26 mouse cellular contexts compared by ENCODE assay signal in the genomic region with DNA sequence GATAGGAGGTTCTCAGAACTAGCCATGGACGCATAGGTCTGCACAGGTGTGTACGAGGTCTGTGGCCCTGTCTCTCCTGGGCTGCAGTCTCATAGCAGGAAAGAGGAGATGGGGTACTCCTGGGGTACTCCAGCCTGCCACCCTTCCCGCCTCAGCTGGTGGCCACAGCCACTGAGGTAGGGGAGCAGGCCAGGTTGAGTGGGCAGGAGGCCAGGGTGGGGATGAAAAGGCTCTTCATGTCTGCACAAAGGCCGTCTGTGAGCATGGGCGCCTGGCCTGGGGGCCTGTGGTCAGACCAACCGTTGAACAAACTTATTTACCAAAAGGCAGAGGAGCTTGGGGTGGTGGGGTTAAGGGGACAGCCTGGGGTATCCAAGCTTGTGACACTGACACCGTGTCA. TPM values are rescaled to one million over a fixed set of nuclear protein-coding genes. Genes with fewer than 3 reads are reported as not detected.
DNase-seq lines count a peak whose midpoint lies in the region; ATAC-seq and TF ChIP-seq lines count a peak whose summit lies in the region.
"Had no signal": no experiment of that assay in that cellular context is flagged by ENCODE, and none has a peak within 500 bp of the region (broad histone marks: within the 10 kb centered on the region; RNA-seq: fewer than 3 reads in every experiment).

No protein-coding gene starts in this region.

- no peaks in the 10 kb centered on the region for H3K36me3 ChIP-seq in intestine, postnatal 0 days (ENCODE audit: control insufficient read depth, insufficient read depth)
- no peaks in the 10 kb centered on the region for H3K36me3 ChIP-seq in intestine, embryonic 15.5 days
- no peaks in the 10 kb centered on the region for H3K36me3 ChIP-seq in liver, embryonic 16.5 days (ENCODE audit: control insufficient read depth, insufficient read depth)
- H3K36me3 ChIP-seq in limb, embryonic 14.5 days (ENCODE audit: control insufficient read depth, insufficient read depth, low read length): no peaks in the 10 kb centered on the region
- H3K36me3 ChIP-seq: embryonic facial prominence, embryonic 13.5 days; forebrain, embryonic 10.5 days; heart, embryonic 10.5 days; heart, embryonic 13.5 days; hindbrain, embryonic 15.5 days had no signal

- H3K4me3 ChIP-seq in intestine, postnatal 0 days (ENCODE audit: low read depth, low read length): no peak overlapping the region
- H3K4me3 ChIP-seq in intestine, embryonic 15.5 days (replicated peaks): no peak overlapping the region
- H3K4me3 ChIP-seq in liver, embryonic 16.5 days (ENCODE audit: low read depth, low read length): no peak overlapping the region
- H3K4me3 ChIP-seq in limb, embryonic 14.5 days (replicated peaks; ENCODE audit: low read length): no peak overlapping the region
- H3K4me3 ChIP-seq: embryonic facial prominence, embryonic 13.5 days; forebrain, embryonic 10.5 days; forebrain, embryonic 13.5 days; heart, adult 2 months; heart, embryonic 10.5 days; heart, embryonic 13.5 days; hindbrain, embryonic 15.5 days had no signal

- TF ChIP-seq CTCF in intestine, postnatal 0 days (IDR thresholded peaks at IDR 0.05; ENCODE audit: low read depth): no peak

- no peak overlapping the region for H3K27ac ChIP-seq in intestine, postnatal 0 days (ENCODE audit: low read depth, low read length)
- no peak overlapping the region for H3K27ac ChIP-seq in intestine, embryonic 15.5 days
- H3K27ac ChIP-seq in liver, embryonic 16.5 days (ENCODE audit: low read length): no peak overlapping the region
- H3K27ac ChIP-seq in limb, embryonic 14.5 days (replicated peaks; ENCODE audit: low read depth, low read length): peak overlapping the region; percentile 58; the same call in 1 of the 2 replicates
- H3K27ac ChIP-seq: forebrain, embryonic 10.5 days; forebrain, embryonic 13.5 days; heart, adult 2 months; heart, embryonic 10.5 days; heart, embryonic 13.5 days; hindbrain, embryonic 15.5 days had no signal

- no peak overlapping the region for H3K4me2 ChIP-seq in intestine, postnatal 0 days (replicated peaks; ENCODE audit: low read depth)
- no peak overlapping the region for H3K4me2 ChIP-seq in intestine, embryonic 15.5 days (replicated peaks)
- H3K4me2 ChIP-seq in liver, embryonic 16.5 days (ENCODE audit: low read depth, low read length): no peak overlapping the region
- no peak overlapping the region for H3K4me2 ChIP-seq in limb, embryonic 14.5 days (replicated peaks; ENCODE audit: low read depth, low read length, severe bottlenecking)
- H3K4me2 ChIP-seq: embryonic facial prominence, embryonic 13.5 days; forebrain, embryonic 13.5 days; heart, embryonic 13.5 days; hindbrain, embryonic 15.5 days had no signal

- H3K9ac ChIP-seq in intestine, postnatal 0 days (ENCODE audit: low read depth, low read length): no peak overlapping the region
- no peak overlapping the region for H3K9ac ChIP-seq in intestine, embryonic 15.5 days
- H3K9ac ChIP-seq in liver, embryonic 16.5 days (ENCODE audit: low read depth, low read length): no peak overlapping the region
- H3K9ac ChIP-seq in limb, embryonic 14.5 days (ENCODE audit: low read depth, low read length, severe bottlenecking): no peak overlapping the region
- H3K9ac ChIP-seq: embryonic facial prominence, embryonic 13.5 days; forebrain, embryonic 13.5 days; heart, embryonic 13.5 days; hindbrain, embryonic 15.5 days had no signal

- H3K9me3 ChIP-seq in intestine, postnatal 0 days (ENCODE audit: control insufficient read depth): no peaks in the 10 kb centered on the region
- no peaks in the 10 kb centered on the region for H3K9me3 ChIP-seq in intestine, embryonic 15.5 days
- H3K9me3 ChIP-seq in liver, embryonic 16.5 days (replicated peaks; ENCODE audit: control insufficient read depth, low read length): no peaks in the 10 kb centered on the region
- no peaks in the 10 kb centered on the region for H3K9me3 ChIP-seq in limb, embryonic 14.5 days (ENCODE audit: control insufficient read depth, low read length)
- H3K9me3 ChIP-seq: embryonic facial prominence, embryonic 13.5 days; forebrain, embryonic 10.5 days; forebrain, embryonic 13.5 days; heart, embryonic 10.5 days; heart, embryonic 13.5 days; hindbrain, embryonic 15.5 days had no signal

- ATAC-seq in intestine, postnatal 0 days: 0 out of 2 replicates have a peak, but pooled peaks have one; percentile 4
- ATAC-seq in intestine, embryonic 15.5 days: no peak
- ATAC-seq in liver, embryonic 16.5 days (ENCODE audit: low read depth): 0 out of 2 replicates have a peak, but pooled peaks have one; percentile 7
- peak; percentile 47; the same call in 1 of the 2 replicates for ATAC-seq in limb, embryonic 14.5 days (ENCODE audit: low FRiP score, low read depth)
- ATAC-seq: activated CD4-positive, CD25-positive, alpha-beta regulatory T cell, adult 4 months; CD4-positive, CD25-positive, alpha-beta regulatory T cell, adult 4 months; forebrain, embryonic 13.5 days; forebrain, embryonic 16.5 days had no signal

- no peaks in the 10 kb centered on the region for H3K27me3 ChIP-seq in intestine, postnatal 0 days (replicated peaks; ENCODE audit: control insufficient read depth, insufficient read depth, low read length)
- peaks cover 21% of the 10 kb centered on the region for H3K27me3 ChIP-seq in intestine, embryonic 15.5 days (replicated peaks)
- peaks cover 17% of the 10 kb centered on the region; the same call in 1 of the 2 replicates for H3K27me3 ChIP-seq in liver, embryonic 16.5 days (ENCODE audit: control insufficient read depth, insufficient read depth, low read depth, low read length)
- H3K27me3 ChIP-seq in limb, embryonic 14.5 days (ENCODE audit: control insufficient read depth, insufficient read depth, low read length): peaks cover 22% of the 10 kb centered on the region

- no peak for DNase-seq in liver
- peak; percentile 34 for DNase-seq in brain, adult 2 months (ENCODE audit: low read depth, low spot score)
- peak; percentile 26 for DNase-seq in limb, embryonic 14.5 days (ENCODE audit: low spot score)
- DNase-seq in cerebellum, adult 11 months: no peak
- no peak for DNase-seq in kidney, adult 9 months
- DNase-seq: adrenal gland, adult 8-10 months; adrenal gland, postnatal 25 days; cerebellum, adult 9-11 months; gastrocnemius, postnatal 10 days; gastrocnemius, postnatal 36 days had no signal

- H3K4me1 ChIP-seq in intestine, postnatal 0 days (replicated peaks; ENCODE audit: control insufficient read depth, insufficient read depth, low read length): no peaks in the 10 kb centered on the region
- peaks cover 5% of the 10 kb centered on the region; the same call in 1 of the 2 replicates for H3K4me1 ChIP-seq in intestine, embryonic 15.5 days (replicated peaks)
- H3K4me1 ChIP-seq in liver, embryonic 16.5 days (ENCODE audit: control insufficient read depth, low read depth, low read length): no peaks in the 10 kb centered on the region
- H3K4me1 ChIP-seq in limb, embryonic 14.5 days (ENCODE audit: control insufficient read depth, insufficient read depth, low read length): peaks cover 9% of the 10 kb centered on the region

- TF ChIP-seq POLR2A in limb, embryonic 14.5 days (IDR thresholded peaks at IDR 0.05; ENCODE audit: borderline replicate concordance, extremely low read depth, insufficient read depth, insufficient read length): no peak

- 73% methylated on average over 7 of the region's 7 CpGs for WGBS in intestine, postnatal 0 days
- 80% methylated on average over 7 of the region's 7 CpGs for WGBS in intestine, embryonic 15.5 days
- 62% methylated on average over 7 of the region's 7 CpGs for WGBS in liver, embryonic 16.5 days (ENCODE audit: insufficient replicate concordance)
- 74% methylated on average over 7 of the region's 7 CpGs for WGBS in limb, embryonic 14.5 days

RNA-seq across cellular contexts. Expression of gene Snorc, which starts 1.8 kb away (rescaled TPM):
- polyA plus RNA-seq in intestine, postnatal 0 days (2015; fragmentation: Nextera tagmentation; extraction: Ambion mirVana): not detected in 2 replicates
- not detected in 2 replicates for polyA plus RNA-seq in intestine, embryonic 15.5 days (2015; fragmentation: Nextera tagmentation; extraction: Ambion mirVana)
- not detected in 2 replicates for polyA plus RNA-seq in liver, embryonic 16.5 days (2015; fragmentation: Nextera tagmentation; extraction: Ambion mirVana)
- polyA plus RNA-seq in limb, embryonic 14.5 days (2012; rRNA removed): 204 and 319 TPM in 2 replicates
- 53.9 and 69.9 TPM in 2 replicates for polyA plus RNA-seq in limb, embryonic 14.5 days (2014; fragmentation: Nextera tagmentation; extraction: Ambion mirVana)
- polyA plus RNA-seq: activated CD4-positive, CD25-positive, alpha-beta regulatory T cell, adult 4 months; C2C12; CD4-positive, CD25-positive, alpha-beta regulatory T cell, adult 4 months; forebrain, embryonic 10.5 days; forebrain, embryonic 13.5 days; forebrain, embryonic 16.5 days; heart, embryonic 10.5 days; heart, embryonic 13.5 days; heart, embryonic 16.5 days; hindbrain, embryonic 11.5 days had no signal

RNA-seq across cellular contexts. Expression of gene Neu2, which starts 37.8 kb away (rescaled TPM):
- polyA plus RNA-seq in intestine, postnatal 0 days (2015; fragmentation: Nextera tagmentation; extraction: Ambion mirVana): 2.5 and 3.3 TPM in 2 replicates
- polyA plus RNA-seq in intestine, embryonic 15.5 days (2015; fragmentation: Nextera tagmentation; extraction: Ambion mirVana): 3.2 and 3.4 TPM in 2 replicates
- polyA plus RNA-seq in liver, embryonic 16.5 days (2015; fragmentation: Nextera tagmentation; extraction: Ambion mirVana): 0.65 and 0.69 TPM in 2 replicates
- 0.04 TPM in 1 of 2 replicates, not detected in the other for polyA plus RNA-seq in limb, embryonic 14.5 days (2012; rRNA removed)
- not detected in 2 replicates for polyA plus RNA-seq in limb, embryonic 14.5 days (2014; fragmentation: Nextera tagmentation; extraction: Ambion mirVana)
- polyA plus RNA-seq: activated CD4-positive, CD25-positive, alpha-beta regulatory T cell, adult 4 months; C2C12; CD4-positive, CD25-positive, alpha-beta regulatory T cell, adult 4 months; embryonic facial prominence, embryonic 13.5 days; forebrain, embryonic 10.5 days; forebrain, embryonic 13.5 days; heart, embryonic 13.5 days; hindbrain, embryonic 11.5 days had no signal

Comparison
In these comparisons a context has a peak if more than half of its experiments do, and no peak if none do; other contexts are left out.
1. DNase-seq: peak in brain, adult 2 months (single experiment) and limb, embryonic 14.5 days (single experiment); none in liver (single experiment), cerebellum, adult 11 months (single experiment) and kidney, adult 9 months (single experiment).
2. RNA of gene Snorc, which starts 1.8 kb away (polyA plus RNA-seq): 53.9 to 319 TPM in limb, embryonic 14.5 days; not detected in intestine, postnatal 0 days, not detected in intestine, embryonic 15.5 days and not detected in liver, embryonic 16.5 days; every median in the first group is over 10 times any median in the second.